Mouse (Mus musculus): ENCODE data around the gene Suz12. TPM values are rescaled to one million over a fixed set of nuclear protein-coding genes. Genes with fewer than 3 reads are reported as not detected.
"Not testable (repeated sequence)": the region's sequence is repeated elsewhere in the genome, so short reads cannot be mapped to it uniquely, and the experiment has no call there.

The Suz12 gene
- polyA plus RNA-seq, 1 experiment from 2014 or later = 15.5 TPM

GRCm38 (mm10) chr11:80062159-80062558, 69.3 kb downstream of the Suz12 start:
- no peak overlapping the region for H3K27ac ChIP-seq
- no peaks in the 10 kb centered on the region for H3K27me3 ChIP-seq (ENCODE audit: insufficient read depth, poor library complexity, severe bottlenecking)
- 86% methylated on average over 4 of the region's 4 CpGs for WGBS
- no peak for DNase-seq (ENCODE audit: low spot score)
- no peak overlapping the region for H3K4me3 ChIP-seq
- no peaks in the 10 kb centered on the region for H3K9me3 ChIP-seq
- no peaks in the 10 kb centered on the region for H3K4me1 ChIP-seq (replicated peaks)
- peaks cover 62% of the 10 kb centered on the region for H3K36me3 ChIP-seq

- H3K27me3 ChIP-seq (ENCODE audit: insufficient read depth, poor library complexity, severe bottlenecking); H3K9me3 ChIP-seq; H3K27ac ChIP-seq; DNase-seq (ENCODE audit: low spot score); H3K4me3 ChIP-seq; H3K4me1 ChIP-seq (replicated peaks): not testable (repeated sequence)
- WGBS = 83% methylated on average over 4 of the region's 4 CpGs
- peaks cover 25% of the 10 kb centered on the region for H3K36me3 ChIP-seq
These were observed 73.5 kb downstream of the Suz12 start for GRCm38 (mm10) chr11:80066373-80066772.

GRCm38 (mm10) chr11:80067558-80067957, 74.7 kb downstream of the Suz12 start:
- Histone ChIP-seq H3K27ac (no peak overlapping the region), H3K27me3 (ENCODE audit: insufficient read depth, poor library complexity, severe bottlenecking) (no peaks in the 10 kb centered on the region), H3K4me3 (no peak overlapping the region), H3K4me1 (replicated peaks) (no peaks in the 10 kb centered on the region), H3K9me3 (no peaks in the 10 kb centered on the region), H3K36me3 (peaks cover 13% of the 10 kb centered on the region)
- no peak for DNase-seq (ENCODE audit: low spot score)
- WGBS = 95% methylated on average over 5 of the region's 5 CpGs

DNA sequence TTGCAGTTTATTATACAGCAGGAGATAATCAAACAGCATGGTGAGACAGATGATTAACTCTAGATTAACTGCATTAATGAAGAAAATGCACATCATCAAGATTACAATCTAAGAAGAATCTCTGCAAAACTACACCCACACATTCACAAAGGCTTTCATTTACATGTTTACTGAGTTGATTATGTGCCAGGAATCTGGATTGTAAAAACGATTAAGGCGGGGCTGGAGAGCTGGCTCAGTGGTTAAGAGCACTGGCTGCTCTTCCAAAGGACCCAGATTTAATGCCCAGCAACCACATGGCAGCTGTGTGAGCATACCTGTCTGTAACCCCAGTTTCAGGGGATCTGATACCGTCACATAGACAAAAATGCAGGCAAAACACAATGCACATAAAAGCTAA, 76.9 kb downstream of the Suz12 start:
- 94% methylated on average over 3 of the region's 3 CpGs for WGBS
- no peaks in the 10 kb centered on the region for H3K9me3 ChIP-seq
- no peak overlapping the region for H3K4me3 ChIP-seq
- H3K27ac ChIP-seq = no peak overlapping the region
- no peak for DNase-seq (ENCODE audit: low spot score)
- no peaks in the 10 kb centered on the region for H3K4me1 ChIP-seq (replicated peaks)
- 0 out of 2 replicates have a peak, but pooled peaks cover 2% of the 10 kb centered on the region for H3K36me3 ChIP-seq
- H3K27me3 ChIP-seq (ENCODE audit: insufficient read depth, poor library complexity, severe bottlenecking) = no peaks in the 10 kb centered on the region

DNA sequence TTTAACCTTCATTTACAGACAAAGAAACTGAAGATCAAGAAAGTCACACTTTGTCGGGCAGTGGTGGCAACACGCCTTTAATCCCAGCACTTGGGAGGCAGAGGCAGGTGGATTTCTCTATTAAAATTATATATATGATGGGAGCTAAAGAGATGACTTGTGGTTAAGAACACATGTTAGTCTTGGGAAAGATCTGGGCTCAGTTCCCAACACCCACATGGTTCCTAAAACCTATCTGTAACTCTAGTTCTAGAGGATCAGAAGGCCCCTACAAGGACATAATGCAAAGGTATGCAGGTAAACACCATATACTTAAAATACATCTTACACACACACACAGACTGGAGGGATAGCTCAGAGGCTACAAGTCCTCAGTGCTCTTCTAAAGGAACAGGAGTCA, 78.1 kb downstream of the Suz12 start:
- WGBS = 93% methylated on average over 2 of the region's 2 CpGs
- Histone ChIP-seq H3K27ac (no peak overlapping the region), H3K9me3 (no peaks in the 10 kb centered on the region), H3K4me1 (replicated peaks) (no peaks in the 10 kb centered on the region), H3K4me3 (no peak overlapping the region), H3K36me3 (0 out of 2 replicates have a peak, but pooled peaks cover 2% of the 10 kb centered on the region), H3K27me3 (ENCODE audit: insufficient read depth, poor library complexity, severe bottlenecking) (no peaks in the 10 kb centered on the region)
- no peak for DNase-seq (ENCODE audit: low spot score)

DNA sequence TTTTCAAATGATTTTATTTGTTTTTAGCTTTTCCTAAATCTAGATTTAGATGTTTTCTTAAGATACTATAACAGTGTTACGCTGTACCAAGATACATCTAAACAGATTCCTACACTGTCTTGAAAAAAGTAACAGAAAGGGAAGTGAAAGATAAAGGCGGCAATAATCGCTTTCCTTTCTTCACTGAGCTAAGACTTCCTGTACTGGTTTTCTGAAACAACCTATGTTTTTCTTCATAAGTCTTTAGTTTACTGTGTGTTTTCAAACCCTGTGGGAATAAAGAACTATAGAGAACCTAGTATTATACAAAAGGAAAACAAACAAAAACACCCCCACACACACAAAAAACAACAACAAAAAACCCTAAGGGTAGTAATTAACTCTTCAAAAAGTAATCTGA, 79.5 kb downstream of the Suz12 start:
- H3K36me3 ChIP-seq = 0 out of 2 replicates have a peak, but pooled peaks cover 2% of the 10 kb centered on the region
- no peaks in the 10 kb centered on the region for H3K4me1 ChIP-seq (replicated peaks)
- H3K9me3 ChIP-seq = no peaks in the 10 kb centered on the region
- no peak for DNase-seq (ENCODE audit: low spot score)
- H3K27me3 ChIP-seq (ENCODE audit: insufficient read depth, poor library complexity, severe bottlenecking) = no peaks in the 10 kb centered on the region
- 94% methylated on average over 3 of the region's 3 CpGs for WGBS
- H3K27ac ChIP-seq = no peak overlapping the region
- no peak overlapping the region for H3K4me3 ChIP-seq

GRCm38 (mm10) chr11:80075608-80076277, 82.8 kb downstream of the Suz12 start:
- no peak overlapping the region for H3K4me3 ChIP-seq
- H3K36me3 ChIP-seq = 0 out of 2 replicates have a peak, but pooled peaks cover 2% of the 10 kb centered on the region
- 92% methylated on average over 5 of the region's 5 CpGs for WGBS
- no peaks in the 10 kb centered on the region for H3K9me3 ChIP-seq
- DNase-seq (ENCODE audit: low spot score) = no peak
- H3K4me1 ChIP-seq (replicated peaks) = peaks cover 14% of the 10 kb centered on the region
- no peak overlapping the region for H3K27ac ChIP-seq
- H3K27me3 ChIP-seq (ENCODE audit: insufficient read depth, poor library complexity, severe bottlenecking) = no peaks in the 10 kb centered on the region

GRCm38 (mm10) chr11:80077784-80078545, 85.1 kb downstream of the Suz12 start:
- 81% methylated on average over 14 of the region's 14 CpGs for WGBS
- peaks cover 22% of the 10 kb centered on the region for H3K4me1 ChIP-seq (replicated peaks)
- 0 out of 2 replicates have a peak, but pooled peaks cover 2% of the 10 kb centered on the region for H3K36me3 ChIP-seq
- no peaks in the 10 kb centered on the region for H3K9me3 ChIP-seq
- H3K27me3 ChIP-seq (ENCODE audit: insufficient read depth, poor library complexity, severe bottlenecking) = no peaks in the 10 kb centered on the region
- no peak overlapping the region for H3K4me3 ChIP-seq
- no peak overlapping the region for H3K27ac ChIP-seq
- no peak for DNase-seq (ENCODE audit: low spot score)

DNA sequence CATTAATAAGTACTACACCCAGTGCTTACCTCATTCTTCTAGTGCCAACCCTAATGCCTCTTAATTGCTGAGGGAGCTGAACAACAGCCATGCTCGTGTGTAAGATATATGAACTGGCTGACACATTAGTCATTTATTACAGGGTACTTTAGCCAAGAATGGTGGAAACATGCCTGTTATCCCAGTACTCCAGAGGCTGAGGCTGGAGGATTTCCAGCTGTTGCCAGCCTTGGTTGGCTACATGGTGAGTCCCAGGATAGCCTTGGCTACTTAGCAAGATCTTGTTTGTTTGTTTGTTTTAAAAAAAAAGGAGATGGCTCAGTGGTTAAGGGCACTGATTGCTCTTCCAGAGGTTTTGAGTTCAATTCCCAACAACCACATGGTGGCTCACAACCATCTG, 85.9 kb downstream of the Suz12 start:
- 81% methylated on average over 1 of the region's 1 CpGs for WGBS
- peaks cover 22% of the 10 kb centered on the region for H3K4me1 ChIP-seq (replicated peaks)
- no peak for DNase-seq (ENCODE audit: low spot score)
- 0 out of 2 replicates have a peak, but pooled peaks cover 2% of the 10 kb centered on the region for H3K36me3 ChIP-seq
- H3K27ac ChIP-seq = no peak overlapping the region
- no peaks in the 10 kb centered on the region for H3K9me3 ChIP-seq
- H3K27me3 ChIP-seq (ENCODE audit: insufficient read depth, poor library complexity, severe bottlenecking) = no peaks in the 10 kb centered on the region
- no peak overlapping the region for H3K4me3 ChIP-seq

GRCm38 (mm10) chr11:80079751-80080150, 86.8 kb downstream of the Suz12 start:
- H3K36me3 ChIP-seq = no peaks in the 10 kb centered on the region
- 0 out of 2 replicates have a peak overlapping the region, but pooled peaks have one; percentile 97 for H3K27ac ChIP-seq
- H3K4me3 ChIP-seq = peak overlapping the region; percentile 93
- DNase-seq (ENCODE audit: low spot score) = no peak
- no peaks in the 10 kb centered on the region for H3K27me3 ChIP-seq (ENCODE audit: insufficient read depth, poor library complexity, severe bottlenecking)
- peaks cover 22% of the 10 kb centered on the region for H3K4me1 ChIP-seq (replicated peaks)
- H3K9me3 ChIP-seq = no peaks in the 10 kb centered on the region
- WGBS = 72% methylated on average over 6 of the region's 6 CpGs

- no peak for DNase-seq (ENCODE audit: low spot score)
- Histone ChIP-seq H3K27ac (peak overlapping the region; percentile 97), H3K4me1 (replicated peaks) (peaks cover 22% of the 10 kb centered on the region)
These were observed 87.5 kb downstream of the Suz12 start for GRCm38 (mm10) chr11:80080381-80080825.

DNA sequence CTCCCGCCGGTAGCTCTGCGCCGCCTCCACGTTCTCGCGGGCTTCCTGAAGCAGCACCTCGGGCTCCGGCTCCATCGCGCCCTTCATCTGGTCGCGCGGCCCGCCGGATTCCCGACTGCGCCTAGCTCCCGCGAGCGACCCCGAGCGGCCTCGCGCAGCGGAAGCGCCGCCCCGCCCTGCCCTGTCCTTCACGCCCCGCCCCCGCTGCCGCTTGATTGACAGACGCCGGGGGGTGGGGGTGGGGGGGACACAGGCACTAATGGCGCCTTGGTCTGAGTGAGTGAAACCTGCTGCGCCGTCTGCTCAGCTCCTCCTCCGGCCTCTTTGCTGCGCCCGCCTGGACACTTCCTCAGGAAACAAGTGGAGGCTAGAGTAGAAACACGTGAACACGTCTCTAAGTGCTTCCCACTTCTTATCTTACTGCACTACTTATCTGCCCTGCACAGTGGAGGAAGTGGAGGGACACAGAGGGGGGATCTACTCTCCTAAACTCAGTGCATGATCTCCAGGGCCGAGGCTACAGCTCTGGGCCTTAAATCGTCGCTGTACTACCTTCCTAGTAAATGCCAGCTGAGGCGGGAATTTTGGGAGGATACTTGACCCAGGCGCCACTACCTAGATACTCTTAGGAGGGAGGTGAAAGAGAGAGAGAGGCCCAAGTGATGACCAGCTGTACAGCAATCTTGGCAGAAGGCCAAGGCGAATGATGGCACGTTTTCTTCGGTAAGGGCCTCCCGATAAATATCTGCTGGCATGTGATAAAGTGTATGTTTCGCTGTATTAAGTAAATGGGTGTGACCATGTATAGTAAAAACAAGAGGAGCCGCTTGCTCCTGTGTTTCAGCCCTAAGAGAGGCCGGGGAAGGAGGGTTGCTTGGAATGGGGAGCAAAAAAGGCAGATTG, 88.2 kb downstream of the Suz12 start, which contains the start of gene Crlf3:
Gene Crlf3 (minus strand): TSS at position 166 of the 903 bp plus-strand sequence.
- peak; percentile 94 for DNase-seq (ENCODE audit: low spot score)
- H3K27ac ChIP-seq = peak within 1 kb of the TSS; percentile 97
- WGBS = 9% methylated on average over 55 of the region's 55 CpGs
- H3K4me1 ChIP-seq (replicated peaks) = peaks cover 22% of the 10 kb centered on the region
- peak within 1 kb of the TSS; percentile 93 for H3K4me3 ChIP-seq
- no peaks in the 10 kb centered on the region for H3K27me3 ChIP-seq (ENCODE audit: insufficient read depth, poor library complexity, severe bottlenecking)
- no peaks in the 10 kb centered on the region for H3K9me3 ChIP-seq
- H3K36me3 ChIP-seq = no peaks in the 10 kb centered on the region

More at GRCm38 (mm10) chr11:80080381-80080825, 87.5 kb downstream of the Suz12 start:
- peak overlapping the region; percentile 93 for H3K4me3 ChIP-seq
- WGBS = under 1% methylated on average over 32 of the region's 32 CpGs
- H3K36me3 ChIP-seq = no peaks in the 10 kb centered on the region
- H3K9me3 ChIP-seq = no peaks in the 10 kb centered on the region
- H3K27me3 ChIP-seq (ENCODE audit: insufficient read depth, poor library complexity, severe bottlenecking) = no peaks in the 10 kb centered on the region
